Comparison of ENCODE assay signal across 24 mouse cellular contexts in genomic region chr4:154249316-154249715, GRCm38 (mm10). TPM values are rescaled to one million over a fixed set of nuclear protein-coding genes. Genes with fewer than 3 reads are reported as not detected.
DNase-seq lines count a peak whose midpoint lies in the region; ATAC-seq and TF ChIP-seq lines count a peak whose summit lies in the region.
"Had no signal": no experiment of that assay in that cellular context is flagged by ENCODE, and none has a peak within 500 bp of the region (broad histone marks: within the 10 kb centered on the region; RNA-seq: fewer than 3 reads in every experiment).

No protein-coding gene starts in this region.

- WGBS in embryonic facial prominence, embryonic 13.5 days = 64% methylated on average over 8 of the region's 8 CpGs
- WGBS in hindbrain, embryonic 15.5 days = 48% methylated on average over 8 of the region's 8 CpGs
- 61% methylated on average over 8 of the region's 8 CpGs for WGBS in midbrain, embryonic 13.5 days
- 69% methylated on average over 8 of the region's 8 CpGs for WGBS in heart, embryonic 11.5 days (ENCODE audit: insufficient replicate concordance)

- peaks cover 94% of the 10 kb centered on the region for H3K9me3 ChIP-seq in G1E (replicated peaks)
- no peaks in the 10 kb centered on the region for H3K9me3 ChIP-seq in embryonic facial prominence, embryonic 13.5 days
- H3K9me3 ChIP-seq in hindbrain, embryonic 15.5 days = no peaks in the 10 kb centered on the region
- H3K9me3 ChIP-seq in midbrain, embryonic 13.5 days = no peaks in the 10 kb centered on the region
- H3K9me3 ChIP-seq in heart, embryonic 11.5 days (replicated peaks; ENCODE audit: control insufficient read depth, low read length) = no peaks in the 10 kb centered on the region
- H3K9me3 ChIP-seq: heart, embryonic 10.5 days; intestine, embryonic 15.5 days; kidney, embryonic 15.5 days; liver, embryonic 12.5 days; lung, embryonic 15.5 days; stomach, embryonic 15.5 days had no signal

- peak overlapping the region; percentile 30; the same call in 1 of the 2 replicates for H3K4me3 ChIP-seq in G1E (ENCODE audit: low read depth, low read length)
- H3K4me3 ChIP-seq in embryonic facial prominence, embryonic 13.5 days = no peak overlapping the region
- no peak overlapping the region for H3K4me3 ChIP-seq in hindbrain, embryonic 15.5 days
- H3K4me3 ChIP-seq in midbrain, embryonic 13.5 days (replicated peaks) = no peak overlapping the region
- H3K4me3 ChIP-seq in heart, embryonic 11.5 days (ENCODE audit: low read depth, low read length) = no peak overlapping the region
- H3K4me3 ChIP-seq: erythroblast, embryonic 14.5 days; heart, embryonic 10.5 days; intestine, embryonic 15.5 days; kidney, embryonic 15.5 days; liver, embryonic 12.5 days; lung, embryonic 15.5 days; myocyte; stomach, embryonic 15.5 days had no signal

- TF ChIP-seq CTCF in G1E (IDR thresholded peaks at IDR 0.05; ENCODE audit: low read depth, low read length) = no peak

- DNase-seq in G1E (ENCODE audit: low spot score) = no peak
- no peak for DNase-seq in urinary bladder, adult 2 months (ENCODE audit: low spot score)
- DNase-seq in thymus, postnatal 4 days = no peak
- DNase-seq in thymus, postnatal 25 days = no peak
- DNase-seq: cerebellum, adult 9-11 months; heart, postnatal 14 days; layer of hippocampus, postnatal 36 days; left cerebral cortex, postnatal 4 days; right cerebral cortex, adult 18-20 months; spleen, adult 18-20 months; thymus, adult 2 months had no signal

- H3K36me3 ChIP-seq in G1E (replicated peaks) = no peaks in the 10 kb centered on the region
- peaks cover 42% of the 10 kb centered on the region for H3K36me3 ChIP-seq in embryonic facial prominence, embryonic 13.5 days
- H3K36me3 ChIP-seq in hindbrain, embryonic 15.5 days = no peaks in the 10 kb centered on the region
- no peaks in the 10 kb centered on the region for H3K36me3 ChIP-seq in midbrain, embryonic 13.5 days
- H3K36me3 ChIP-seq in heart, embryonic 11.5 days (ENCODE audit: control insufficient read depth, insufficient read depth, low read length) = peaks cover under 1% of the 10 kb centered on the region; the same call in 1 of the 2 replicates
- H3K36me3 ChIP-seq: heart, embryonic 10.5 days; intestine, embryonic 15.5 days; kidney, embryonic 15.5 days; liver, embryonic 12.5 days; lung, embryonic 15.5 days; stomach, embryonic 15.5 days had no signal

- peak overlapping the region; percentile 83 for H3K27ac ChIP-seq in embryonic facial prominence, embryonic 13.5 days
- peak overlapping the region; percentile 61; the same call in 1 of the 2 replicates for H3K27ac ChIP-seq in hindbrain, embryonic 15.5 days (replicated peaks)
- H3K27ac ChIP-seq in midbrain, embryonic 13.5 days = 0 out of 2 replicates have a peak overlapping the region, but pooled peaks have one; percentile 45
- no peak overlapping the region for H3K27ac ChIP-seq in heart, embryonic 11.5 days (ENCODE audit: low read depth, low read length)
- H3K27ac ChIP-seq: heart, embryonic 10.5 days; intestine, embryonic 15.5 days; kidney, embryonic 15.5 days; liver, embryonic 12.5 days; lung, embryonic 15.5 days; stomach, embryonic 15.5 days had no signal

- no peak overlapping the region for H3K4me2 ChIP-seq in embryonic facial prominence, embryonic 13.5 days
- H3K4me2 ChIP-seq in hindbrain, embryonic 15.5 days = peak overlapping the region; percentile 32
- H3K4me2 ChIP-seq in midbrain, embryonic 13.5 days (replicated peaks) = 0 out of 2 replicates have a peak overlapping the region, but pooled peaks have one; percentile 9
- no peak overlapping the region for H3K4me2 ChIP-seq in heart, embryonic 11.5 days
- H3K4me2 ChIP-seq: intestine, embryonic 15.5 days; kidney, embryonic 15.5 days; liver, embryonic 12.5 days; lung, embryonic 15.5 days; stomach, embryonic 15.5 days had no signal

- 0 out of 2 replicates have a peak overlapping the region, but pooled peaks have one; percentile 27 for H3K9ac ChIP-seq in embryonic facial prominence, embryonic 13.5 days
- peak overlapping the region; percentile 22; the same call in 1 of the 2 replicates for H3K9ac ChIP-seq in hindbrain, embryonic 15.5 days
- H3K9ac ChIP-seq in midbrain, embryonic 13.5 days (replicated peaks) = no peak overlapping the region
- no peak overlapping the region for H3K9ac ChIP-seq in heart, embryonic 11.5 days (ENCODE audit: low read depth, low read length)
- H3K9ac ChIP-seq: intestine, embryonic 15.5 days; kidney, embryonic 15.5 days; liver, embryonic 12.5 days; lung, embryonic 15.5 days; stomach, embryonic 15.5 days had no signal

- H3K27me3 ChIP-seq in G1E (ENCODE audit: insufficient read depth, low read length) = no peaks in the 10 kb centered on the region
- H3K27me3 ChIP-seq in embryonic facial prominence, embryonic 13.5 days = no peaks in the 10 kb centered on the region
- no peaks in the 10 kb centered on the region for H3K27me3 ChIP-seq in hindbrain, embryonic 15.5 days
- H3K27me3 ChIP-seq in midbrain, embryonic 13.5 days = peaks cover 4% of the 10 kb centered on the region; the same call in 1 of the 2 replicates
- 0 out of 2 replicates have a peak, but pooled peaks cover 11% of the 10 kb centered on the region for H3K27me3 ChIP-seq in heart, embryonic 11.5 days (ENCODE audit: control insufficient read depth, insufficient read depth, low read length)
- H3K27me3 ChIP-seq: intestine, embryonic 15.5 days; lung, embryonic 15.5 days; stomach, embryonic 15.5 days had no signal

- no peaks in the 10 kb centered on the region for H3K4me1 ChIP-seq in G1E (ENCODE audit: insufficient read depth, low read depth, low read length)
- H3K4me1 ChIP-seq in embryonic facial prominence, embryonic 13.5 days = peaks cover 53% of the 10 kb centered on the region
- peaks cover 28% of the 10 kb centered on the region for H3K4me1 ChIP-seq in hindbrain, embryonic 15.5 days (replicated peaks)
- H3K4me1 ChIP-seq in midbrain, embryonic 13.5 days (replicated peaks) = peaks cover 8% of the 10 kb centered on the region
- H3K4me1 ChIP-seq in heart, embryonic 11.5 days (ENCODE audit: control insufficient read depth, insufficient read depth, low read length) = peaks cover 5% of the 10 kb centered on the region

- no peak for ATAC-seq in G1E (ENCODE audit: extremely low read depth, insufficient number of reproducible peaks, low FRiP score, poor library complexity, severe bottlenecking)
- no peak for ATAC-seq in embryonic facial prominence, embryonic 13.5 days (ENCODE audit: insufficient number of reproducible peaks, insufficient read depth, low FRiP score, low TSS enrichment, low read depth)
- no peak for ATAC-seq in hindbrain, embryonic 15.5 days (ENCODE audit: low FRiP score, low read depth)
- ATAC-seq in midbrain, embryonic 13.5 days = no peak
- no peak for ATAC-seq in heart, embryonic 11.5 days (replicated peaks; ENCODE audit: insufficient number of reproducible peaks, low FRiP score, low TSS enrichment)
- ATAC-seq: intestine, embryonic 15.5 days; liver, embryonic 12.5 days had no signal

RNA-seq across cellular contexts. Expression of gene Arhgef16, which starts 52.2 kb away (rescaled TPM):
- total RNA-seq in G1E (2014; fragmentation: Nextera tagmentation) (not detected in 2 replicates), G1E (2017) (0.06 and 0.11 TPM in 2 replicates)
- polyA plus RNA-seq in G1E (2012) = not detected in 2 replicates
- polyA plus RNA-seq in embryonic facial prominence, embryonic 13.5 days (2015; fragmentation: Nextera tagmentation; extraction: Ambion mirVana) = 5.9 and 7.7 TPM in 2 replicates
- polyA plus RNA-seq in hindbrain, embryonic 15.5 days (2015; fragmentation: Nextera tagmentation; extraction: Ambion mirVana) = 1.5 and 1.6 TPM in 2 replicates
- polyA plus RNA-seq in midbrain, embryonic 13.5 days (2015; fragmentation: Nextera tagmentation; extraction: Ambion mirVana) = 0.18 and 0.32 TPM in 2 replicates
- 1.1 and 1.5 TPM in 2 replicates for polyA plus RNA-seq in heart, embryonic 11.5 days (2014; fragmentation: Nextera tagmentation; extraction: Ambion mirVana)
- polyA plus RNA-seq in urinary bladder, adult 2 months (2012; rRNA removed) = 10.9 and 11.4 TPM in 2 replicates
- total RNA-seq: megakaryocyte progenitor cell, adult 5-6 weeks had no signal
- polyA plus RNA-seq: myocyte had no signal

Comparison
In these comparisons a context has a peak if more than half of its experiments do, and no peak if none do; other contexts are left out.
1. H3K4me2 ChIP-seq: peak in hindbrain, embryonic 15.5 days (single experiment) and midbrain, embryonic 13.5 days (single experiment); none in embryonic facial prominence, embryonic 13.5 days (single experiment) and heart, embryonic 11.5 days (single experiment).
2. H3K9ac ChIP-seq: peak in embryonic facial prominence, embryonic 13.5 days (single experiment) and hindbrain, embryonic 15.5 days (single experiment); none in midbrain, embryonic 13.5 days (single experiment) and heart, embryonic 11.5 days (single experiment).